ENCODE assay signal across 23 mouse cellular contexts in the genomic region with DNA sequence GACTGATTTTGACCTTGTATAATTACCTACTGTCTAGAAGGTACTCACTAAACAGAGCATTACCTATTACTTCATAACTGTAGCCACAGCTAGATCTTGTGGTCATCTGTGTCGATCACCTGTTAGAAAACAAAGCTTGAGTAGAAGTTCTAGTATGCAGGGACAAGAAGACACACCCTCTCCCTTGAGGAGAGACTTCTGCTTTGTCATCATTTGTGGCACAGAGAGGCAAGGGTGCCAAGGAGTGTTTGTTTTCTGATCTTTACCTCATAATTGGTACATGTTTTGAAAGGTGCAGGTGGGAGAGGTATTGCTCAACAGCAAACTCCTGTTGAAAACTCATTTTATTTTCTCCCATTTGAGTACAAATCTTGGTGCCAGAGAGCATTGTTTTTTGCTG.
"Had no signal": no experiment of that assay in that cellular context is flagged by ENCODE, and none has a peak within 500 bp of the region (broad histone marks: within the 10 kb centered on the region; RNA-seq: fewer than 3 reads in every experiment).

No protein-coding gene starts in this region.

- H3K9me3 ChIP-seq: heart, embryonic 10.5 days; heart, embryonic 13.5 days; heart, embryonic 15.5 days; hindbrain, embryonic 13.5 days; intestine, embryonic 15.5 days; limb, embryonic 10.5 days; limb, embryonic 12.5 days had no signal

- ATAC-seq: forebrain, postnatal 0 days; hindbrain, embryonic 16.5 days; inflammation-experienced regulatory T-cells, adult 6 months; intestine, embryonic 15.5 days; intestine, postnatal 0 days had no signal

- DNase-seq: forebrain, postnatal 0 days; gastrocnemius, postnatal 14 days; gastrocnemius, postnatal 36 days; heart, adult 18-20 months; heart, postnatal 14 days; heart, postnatal 36 days; kidney, adult 18-20 months; kidney, adult 8-10 months; kidney, postnatal 10 days; kidney, postnatal 25 days; kidney, postnatal 4 days had no signal

- H3K4me1 ChIP-seq: heart, embryonic 10.5 days; heart, embryonic 13.5 days; heart, embryonic 15.5 days; hindbrain, embryonic 13.5 days; intestine, embryonic 15.5 days; limb, embryonic 10.5 days; limb, embryonic 12.5 days had no signal

- H3K4me3 ChIP-seq: heart, embryonic 10.5 days; heart, embryonic 13.5 days; heart, embryonic 15.5 days; hindbrain, embryonic 13.5 days; intestine, embryonic 15.5 days; layer of hippocampus, adult 2 months; left cerebral cortex, adult 2 months; limb, embryonic 10.5 days; limb, embryonic 12.5 days had no signal

- H3K9ac ChIP-seq: forebrain, postnatal 0 days; heart, embryonic 13.5 days; heart, embryonic 15.5 days; hindbrain, embryonic 13.5 days; intestine, embryonic 15.5 days; limb, embryonic 12.5 days had no signal

- H3K27me3 ChIP-seq: heart, embryonic 13.5 days; heart, embryonic 15.5 days; hindbrain, embryonic 13.5 days; intestine, embryonic 15.5 days; limb, embryonic 12.5 days had no signal

- H3K36me3 ChIP-seq: heart, embryonic 10.5 days; heart, embryonic 13.5 days; heart, embryonic 15.5 days; hindbrain, embryonic 13.5 days; intestine, embryonic 15.5 days; limb, embryonic 10.5 days; limb, embryonic 12.5 days had no signal

- H3K27ac ChIP-seq: heart, embryonic 10.5 days; heart, embryonic 13.5 days; heart, embryonic 15.5 days; hindbrain, embryonic 13.5 days; intestine, embryonic 15.5 days; layer of hippocampus, adult 2 months; left cerebral cortex, adult 2 months; limb, embryonic 10.5 days; limb, embryonic 12.5 days had no signal

- H3K4me2 ChIP-seq: heart, embryonic 13.5 days; heart, embryonic 15.5 days; hindbrain, embryonic 13.5 days; intestine, embryonic 15.5 days; limb, embryonic 12.5 days had no signal
